Mouse (Mus musculus) kidney, embryonic 14.5 days (tissue): Measurements from ENCODE around the gene Gm14819. TPM values are rescaled to one million over a fixed set of nuclear protein-coding genes. Genes with fewer than 3 reads are reported as not detected.
"Not testable (repeated sequence)": the region's sequence is repeated elsewhere in the genome, so short reads cannot be mapped to it uniquely, and the experiment has no call there.

ENCODE experiments used
- ATAC-seq: fragments of 200-750 bp; cut with Nextera tagmentation; 2 replicates; pipeline ENCODE4 v1.8.0; 2017; ENCODE audit warnings: moderate number of reproducible peaks, mild to moderate bottlenecking, moderate TSS enrichment, moderate library complexity; ENCODE audit not compliant: low FRiP score, low TSS enrichment
- H3K27ac ChIP-seq: fragments of 300-500 bp; sonication (generic); 2 replicates; pipeline ENCODE4 v1.5.1; 2014; ENCODE audit warnings: low read depth, mild to moderate bottlenecking, low read length, moderate library complexity, mixed read lengths
- H3K27me3 ChIP-seq: fragments of 300-500 bp; sonication (generic); 2 replicates; pipeline ENCODE4 v1.6.1; 2014; ENCODE audit warnings: mild to moderate bottlenecking, low read length; ENCODE audit not compliant: control insufficient read depth, insufficient read depth
- H3K36me3 ChIP-seq: fragments of 300-500 bp; sonication (generic); 2 replicates; pipeline ENCODE4 v1.6.1; 2014; ENCODE audit warnings: low read length, mixed read lengths; ENCODE audit not compliant: control insufficient read depth, insufficient read depth
- H3K4me1 ChIP-seq: fragments of 300-500 bp; sonication (generic); 2 replicates; pipeline ENCODE4 v1.6.1; 2014; ENCODE audit warnings: low read length, mixed read lengths; ENCODE audit not compliant: control insufficient read depth, insufficient read depth
- H3K4me2 ChIP-seq: fragments of 300-500 bp; sonication (generic); replicated peaks from 2 replicates; pipeline ENCODE4 v1.6.1; 2014; ENCODE audit warnings: low read depth, mild to moderate bottlenecking, low read length
- H3K4me3 ChIP-seq: fragments of 300-500 bp; sonication (generic); 2 replicates; pipeline ENCODE4 v1.5.1; 2014; ENCODE audit warnings: mild to moderate bottlenecking, low read length
- H3K9ac ChIP-seq: fragments of 300-500 bp; sonication (generic); 2 replicates; pipeline ENCODE4 v1.6.1; 2014; ENCODE audit warnings: low read depth, mild to moderate bottlenecking, low read length, moderate library complexity
- H3K9me3 ChIP-seq: fragments of 300-500 bp; sonication (generic); 2 replicates; pipeline ENCODE4 v1.6.1; 2016; ENCODE audit warnings: low read length; ENCODE audit not compliant: control insufficient read depth
- WGBS: fragments of 180-500 bp; shearing (Covaris S2); extraction: QIAGEN DNeasy Blood & Tissue Kit; methylation state at CpG from one replicate; pipeline ENCODE4 v1.1.7; 2014; 5-methylcytosine and 5-hydroxymethylcytosine counted together
- polyA plus RNA-seq: library from polyadenylated mRNA; unstranded; fragments of >200 nt; fragmentation: Nextera tagmentation; extraction: Ambion mirVana; gene quantifications from 2 replicates; pipeline ENCODE4 v1.2.1, GENCODE M21; 2014

Gene Gm14819
- polyA plus RNA-seq: not detected in 2 replicates

GRCm38 (mm10) chrX:35403883-35404282 lies at the start of gene Gm14819:
Gene Gm14819, plus strand, starts transcription at chrX:35404183.
- H3K4me1 ChIP-seq, H3K27ac ChIP-seq, H3K4me2 ChIP-seq, H3K27me3 ChIP-seq, ATAC-seq, H3K36me3 ChIP-seq, H3K9me3 ChIP-seq, H3K9ac ChIP-seq, H3K4me3 ChIP-seq: not testable (repeated sequence)
- whole genome bisulfite sequencing: no CpG with 5 or more reads among the region's 6 CpGs
